Mouse (Mus musculus) kidney, postnatal 14 days (tissue): ENCODE results near the gene Rcl1.

Source experiments
- DNase-seq: peaks from one replicate; pipeline ENCODE4 v3.0.0; 2022; ENCODE audit warnings: mixed read lengths

Gene Rcl1

GRCm38 (mm10) chr19:29155552-29155951 lies 54.4 kb downstream of the Rcl1 start:
- DNase-seq = no peak

- no peak for DNase-seq
These were observed 55.2 kb downstream of the Rcl1 start for GRCm38 (mm10) chr19:29156417-29156816.

GRCm38 (mm10) chr19:29157678-29158466 lies 56.7 kb downstream of the Rcl1 start:
- no peak for DNase-seq

GRCm38 (mm10) chr19:29158486-29158885 lies 57.3 kb downstream of the Rcl1 start:
- DNase-seq = no peak

- DNase-seq = no peak
These were observed 62.8 kb downstream of the Rcl1 start for GRCm38 (mm10) chr19:29163817-29164527.

- no peak for DNase-seq
These were observed 63.5 kb downstream of the Rcl1 start for GRCm38 (mm10) chr19:29164528-29165166.

GRCm38 (mm10) chr19:29167938-29168337 lies 66.8 kb downstream of the Rcl1 start:
- no peak for DNase-seq

GRCm38 (mm10) chr19:29180336-29180735 lies 79.2 kb downstream of the Rcl1 start:
- no peak for DNase-seq

GRCm38 (mm10) chr19:29182166-29182565 lies 81.0 kb downstream of the Rcl1 start:
- no peak for DNase-seq

GRCm38 (mm10) chr19:29185122-29185521 lies 83.9 kb downstream of the Rcl1 start:
- no peak for DNase-seq

- DNase-seq = no peak
These were observed 84.5 kb downstream of the Rcl1 start for GRCm38 (mm10) chr19:29185552-29186232.

GRCm38 (mm10) chr19:29188879-29189278 lies 87.7 kb downstream of the Rcl1 start:
- DNase-seq = no peak
